Mouse (Mus musculus) regulatory T cell (primary cell): ENCODE measurements around the gene Tbc1d16.
"Not testable (repeated sequence)": the region's sequence is repeated elsewhere in the genome, so short reads cannot be mapped to it uniquely, and the experiment has no call there.

ENCODE experiments used
- in situ Hi-C: fragments of 300-600 bp; cut with MboI, MseI; formaldehyde crosslinking; loops from one replicate; pipeline ENCODE4 v1.15.1; 2025; ENCODE audit warnings: high pct_unique_total_duplicates

The Tbc1d16 gene

GRCm38 (mm10) chr11:119228091-119228781, at the start of gene Tbc1d16, which contains the start of gene Ccdc40:
Tbc1d16 (minus strand) TSS chr11:119228499.
Ccdc40 (plus strand) TSS chr11:119228572.
- in situ Hi-C loops, result no loop called here

DNA sequence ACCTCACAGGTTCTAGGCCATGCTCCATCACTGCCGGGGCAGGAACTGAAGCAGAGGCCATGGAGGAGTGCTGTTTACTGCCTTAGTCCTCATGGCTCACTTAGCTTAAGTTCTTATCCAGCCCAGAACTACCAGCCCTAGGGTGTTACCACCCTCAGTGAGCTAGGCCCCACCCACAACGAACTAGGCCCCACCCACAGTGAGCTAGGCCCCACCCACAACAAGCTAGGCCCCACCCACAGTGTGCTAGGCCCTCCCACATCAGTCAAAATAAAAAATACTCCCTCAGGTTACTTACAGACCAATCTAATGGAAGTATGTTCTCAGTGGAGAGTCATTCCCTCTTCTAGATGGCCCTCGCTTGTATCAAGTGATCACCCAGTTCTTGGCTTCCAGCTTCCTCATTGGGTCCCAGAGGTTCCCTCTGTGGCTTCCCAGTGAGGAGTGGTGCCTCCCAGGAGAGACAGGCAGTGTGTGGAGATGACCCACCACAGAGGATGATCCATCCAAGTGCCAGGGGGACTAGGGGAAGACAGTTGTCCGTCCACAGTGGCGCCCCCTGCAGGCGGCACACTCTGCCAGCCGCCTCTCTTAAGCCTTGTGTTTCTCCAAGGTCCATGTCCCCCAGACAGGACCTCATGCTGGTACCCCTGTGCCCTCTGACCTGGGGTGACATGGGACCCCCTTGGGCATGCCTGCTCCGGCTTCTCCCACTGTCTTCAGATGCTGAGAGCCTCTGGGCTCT, 45.1 kb upstream of the Tbc1d16 start:
- in situ Hi-C loops, result no loop called here

DNA sequence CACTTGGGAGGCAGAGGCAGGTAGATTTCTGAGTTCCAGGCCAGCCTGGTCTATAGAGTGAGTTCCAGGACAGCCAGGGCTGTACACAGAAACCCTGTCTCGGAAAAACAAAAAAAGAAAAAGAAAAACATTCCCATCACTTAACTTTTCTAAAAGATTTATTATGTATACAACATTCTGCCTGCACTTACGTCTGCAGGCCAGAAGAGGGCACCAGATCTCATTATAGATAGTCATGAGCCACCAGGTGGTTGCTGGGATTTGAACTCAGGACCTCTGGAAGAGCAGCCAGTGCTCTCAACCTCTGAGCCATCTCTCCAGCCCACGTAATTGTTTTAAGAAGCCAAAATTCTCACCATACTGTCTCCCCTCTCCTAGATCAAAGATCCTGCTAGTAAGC, 44.2 kb upstream of the Tbc1d16 start:
- in situ Hi-C loops, result not testable (repeated sequence)

DNA sequence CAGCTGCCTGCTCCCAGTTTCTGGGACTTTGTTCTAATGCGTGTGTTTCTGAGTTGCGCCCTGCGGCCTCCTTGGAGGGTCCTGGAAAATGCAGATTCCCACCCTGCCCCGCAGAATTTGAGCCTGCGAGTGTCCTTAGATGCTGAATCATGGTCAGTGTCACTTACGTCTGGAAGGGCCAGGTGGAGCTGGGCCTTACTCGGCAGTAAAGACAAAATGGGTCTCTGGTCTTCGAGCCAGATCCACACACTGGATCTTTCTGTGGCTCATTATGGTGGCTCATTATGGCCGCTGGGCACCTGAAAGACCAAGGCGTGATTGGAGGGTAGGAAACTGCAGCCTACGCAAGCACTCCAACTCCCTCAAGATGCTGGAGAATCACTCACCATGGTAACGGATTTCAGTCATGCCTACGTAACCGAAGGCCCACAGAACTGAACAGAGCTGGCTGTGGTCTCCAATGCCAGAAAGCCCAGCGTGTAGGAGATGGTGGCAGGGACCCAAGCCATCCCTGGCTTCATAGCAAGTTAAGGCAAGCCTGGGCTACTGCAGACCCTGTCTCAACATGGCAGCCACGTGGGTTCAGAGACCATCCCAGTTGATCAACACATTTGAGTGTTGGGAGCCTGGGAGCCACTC, 40.4 kb upstream of the Tbc1d16 start:
- in situ Hi-C loops, result no loop called here

- in situ Hi-C loops, result no loop called here
Observed at GRCm38 (mm10) chr11:119267768-119268556, 39.7 kb upstream of the Tbc1d16 start, which contains the start of gene Gaa. Gaa (plus strand) TSS chr11:119267887.

GRCm38 (mm10) chr11:119267241-119267674, 39.0 kb upstream of the Tbc1d16 start:
- in situ Hi-C loops, result no loop called here

- in situ Hi-C loops, result no loop called here
Observed at GRCm38 (mm10) chr11:119265811-119266210, 37.5 kb upstream of the Tbc1d16 start.

- in situ Hi-C loops, result no loop called here
Observed at GRCm38 (mm10) chr11:119264413-119264812, 36.1 kb upstream of the Tbc1d16 start.

DNA sequence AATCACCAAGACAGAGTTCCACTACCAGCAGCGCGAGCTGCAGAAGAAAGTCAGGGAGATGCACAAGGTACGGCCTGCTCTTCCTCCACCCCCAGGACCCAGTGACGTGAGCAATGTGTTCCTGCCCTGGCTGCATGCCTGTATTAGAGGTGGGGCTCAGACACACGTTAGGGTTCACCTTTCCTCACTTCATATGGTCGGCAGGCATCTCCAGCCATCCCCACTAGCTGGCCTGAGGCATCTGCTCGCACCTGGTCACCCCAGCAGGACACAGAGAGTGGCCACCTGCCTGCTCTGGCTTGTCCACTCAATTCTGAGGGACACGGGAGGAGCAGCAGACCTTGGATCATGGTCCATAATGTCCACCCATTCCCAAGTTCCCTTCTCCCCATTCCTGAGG, 31.7 kb upstream of the Tbc1d16 start:
- in situ Hi-C loops, result no loop called here

- in situ Hi-C loops, result no loop called here
Observed at GRCm38 (mm10) chr11:119258572-119259322, 30.4 kb upstream of the Tbc1d16 start.

DNA sequence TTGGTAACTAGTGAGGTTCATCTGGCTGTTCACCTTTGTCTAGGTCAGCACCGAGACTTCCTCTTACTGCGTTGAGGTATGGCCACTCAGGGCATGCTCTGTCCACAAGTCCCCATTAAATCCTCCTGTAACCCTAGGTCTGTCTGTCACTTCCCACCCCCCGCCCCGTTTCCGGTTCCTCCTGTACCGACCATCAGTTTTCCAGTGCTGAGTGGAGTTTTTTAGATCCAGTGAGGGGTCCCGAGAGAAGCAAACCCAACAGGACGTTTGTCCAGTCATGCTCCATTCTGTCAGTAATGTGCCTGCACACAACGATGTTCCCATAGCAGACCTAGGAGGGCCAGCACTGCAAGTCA, 29.9 kb upstream of the Tbc1d16 start:
- in situ Hi-C loops, result no loop called here

GRCm38 (mm10) chr11:119256557-119256956, 28.3 kb upstream of the Tbc1d16 start:
- in situ Hi-C loops, result not testable (repeated sequence)

GRCm38 (mm10) chr11:119252854-119253541, 24.7 kb upstream of the Tbc1d16 start:
- in situ Hi-C loops, result no loop called here

DNA sequence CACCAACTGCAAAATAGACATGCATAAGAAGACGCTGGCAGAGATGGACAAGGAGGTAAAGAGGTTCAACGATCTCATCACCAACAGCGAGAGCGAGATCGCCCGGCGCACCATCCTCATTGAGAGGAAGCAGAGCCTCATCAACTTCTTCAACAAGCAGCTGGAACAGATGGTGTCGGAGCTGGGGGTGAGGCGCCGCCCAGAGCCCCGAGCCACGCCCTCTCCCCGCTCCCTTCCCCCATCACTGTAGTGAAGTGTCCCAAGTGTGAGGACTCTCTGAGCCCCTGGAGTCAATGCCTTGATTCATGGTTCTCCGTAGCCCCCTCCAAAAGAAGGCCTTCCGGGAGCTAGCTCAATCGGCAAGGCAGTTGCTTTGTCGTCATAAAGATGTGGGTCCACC, 22.7 kb upstream of the Tbc1d16 start:
- in situ Hi-C loops, result no loop called here

- in situ Hi-C loops, result no loop called here
Observed at GRCm38 (mm10) chr11:119249011-119249410, 20.7 kb upstream of the Tbc1d16 start.

DNA sequence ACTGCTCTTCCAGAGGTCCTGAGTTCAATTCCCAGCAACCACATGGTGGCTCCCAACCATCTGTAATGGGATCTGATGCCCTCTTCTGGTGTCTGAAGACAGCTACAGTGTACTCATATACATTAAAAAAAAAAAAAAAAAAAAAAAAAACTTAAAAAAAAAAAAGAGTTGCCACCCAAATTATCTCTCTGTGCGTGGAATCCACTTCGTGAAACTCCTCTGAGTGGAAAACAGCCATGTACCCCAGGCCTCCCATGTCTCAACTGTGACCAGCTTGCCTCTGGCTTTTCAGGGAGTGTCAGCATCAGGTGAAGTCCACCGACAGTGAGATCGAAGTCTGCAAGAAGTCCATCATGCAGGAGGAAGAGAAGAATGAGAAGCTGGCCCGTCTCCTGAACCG, 17.2 kb upstream of the Tbc1d16 start:
- in situ Hi-C loops, result not testable (repeated sequence)

- in situ Hi-C loops, result no loop called here
Observed at GRCm38 (mm10) chr11:119239480-119239879, 11.2 kb upstream of the Tbc1d16 start.

DNA sequence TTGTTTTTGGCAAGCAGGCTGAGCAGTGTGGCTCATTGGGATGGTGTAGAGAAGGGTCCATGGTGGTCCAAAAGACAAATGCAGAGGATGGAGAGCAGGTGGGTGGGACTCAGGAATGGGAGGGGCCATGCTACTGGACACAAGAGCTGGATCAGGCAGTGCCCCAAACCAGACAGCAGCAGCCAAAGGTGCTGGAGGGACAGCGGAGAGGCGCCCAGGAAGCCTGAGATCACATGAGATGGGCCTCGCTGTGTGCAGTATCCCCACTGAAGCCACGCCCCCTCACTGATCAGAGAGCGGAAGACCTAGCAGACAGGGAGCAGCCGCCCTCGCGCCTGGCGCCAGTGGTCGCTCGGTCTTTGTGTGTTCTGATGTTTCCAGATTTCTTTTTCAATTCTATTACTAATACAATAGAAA, 10.0 kb upstream of the Tbc1d16 start:
- in situ Hi-C loops, result no loop called here

DNA sequence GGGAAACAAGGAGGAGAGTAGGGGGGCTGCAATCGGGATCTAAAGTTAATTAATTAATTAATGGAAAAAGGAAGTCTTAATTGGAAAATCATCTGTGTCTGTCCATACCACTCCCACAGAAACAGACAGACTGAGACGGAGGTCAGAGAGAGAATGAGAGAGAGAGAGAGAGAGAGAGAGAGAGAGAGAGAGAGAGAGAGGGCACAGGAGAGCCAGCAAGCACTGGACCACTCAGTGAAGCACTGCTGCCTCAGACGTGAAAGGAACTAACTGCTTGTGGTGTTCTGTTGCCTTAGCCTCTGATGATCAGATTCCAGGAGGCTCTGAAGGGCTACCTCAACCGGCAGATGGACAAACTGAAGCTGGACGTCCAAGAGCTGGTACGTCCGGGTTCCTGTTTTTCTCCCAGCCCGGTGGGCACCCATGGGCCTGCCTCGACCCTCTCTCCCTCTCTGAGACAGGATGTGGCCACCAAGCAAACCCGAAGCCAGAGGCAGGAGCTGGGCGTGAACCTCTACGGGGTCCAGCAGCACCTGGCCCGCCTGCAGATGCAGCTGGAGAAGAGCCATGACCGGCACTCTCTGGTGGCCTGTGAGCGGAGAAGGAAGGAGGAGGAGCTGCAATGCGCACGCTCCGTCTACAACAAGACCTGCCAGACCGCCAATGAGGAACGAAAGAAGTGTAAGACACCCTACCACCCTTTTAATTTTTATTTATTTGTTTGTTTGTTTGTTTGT, 9.4 kb upstream of the Tbc1d16 start:
- in situ Hi-C loops, result no loop called here

DNA sequence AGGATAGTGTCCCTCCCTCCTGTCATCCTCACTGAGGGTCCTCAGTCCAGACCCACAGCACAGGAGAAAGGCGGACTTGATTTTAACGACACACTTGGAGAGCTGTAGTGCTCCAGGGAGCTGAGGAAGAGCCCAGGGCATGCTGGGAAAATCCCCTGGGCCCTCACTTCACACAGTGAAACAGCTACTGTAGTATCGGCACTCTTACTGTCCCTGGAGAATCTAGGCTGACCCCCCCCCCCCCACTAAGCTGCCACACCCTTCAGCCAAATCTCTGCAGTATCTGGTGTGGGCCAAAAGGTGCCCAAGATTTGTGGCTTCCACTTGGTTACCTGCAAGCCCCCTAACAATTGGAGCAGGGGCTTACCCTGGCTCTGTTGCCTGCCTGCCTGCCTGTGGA, 8.7 kb upstream of the Tbc1d16 start:
- in situ Hi-C loops, result no loop called here
